Mouse (Mus musculus) heart, embryonic 13.5 days (tissue): Measurements from ENCODE around the gene Eras. TPM values are rescaled to one million over a fixed set of nuclear protein-coding genes. Genes with fewer than 3 reads are reported as not detected.
"Not testable (repeated sequence)": the region's sequence is repeated elsewhere in the genome, so short reads cannot be mapped to it uniquely, and the experiment has no call there.

Experiments
- ATAC-seq: fragments of 200-750 bp; cut with Nextera tagmentation; 2 replicates; pipeline ENCODE4 v1.8.0; 2017; ENCODE audit warnings: moderate TSS enrichment; ENCODE audit not compliant: insufficient number of reproducible peaks, low FRiP score, low TSS enrichment; ENCODE audit errors: extremely low read depth
- H3K27ac ChIP-seq: fragments of 300-500 bp; sonication (generic); replicated peaks from 2 replicates; pipeline ENCODE4 v1.5.1; 2015; ENCODE audit warnings: moderate library complexity, mild to moderate bottlenecking, inconsistent platforms
- H3K27me3 ChIP-seq: fragments of 300-500 bp; sonication (generic); replicated peaks from 2 replicates; pipeline ENCODE4 v1.6.1; 2015; ENCODE audit warnings: mild to moderate bottlenecking, inconsistent platforms
- H3K36me3 ChIP-seq: fragments of 300-500 bp; sonication (generic); 2 replicates; pipeline ENCODE4 v1.6.1; 2015; ENCODE audit warnings: mild to moderate bottlenecking, inconsistent platforms
- H3K4me1 ChIP-seq: fragments of 300-500 bp; sonication (generic); 2 replicates; pipeline ENCODE4 v1.6.1; 2015; ENCODE audit warnings: inconsistent platforms
- H3K4me2 ChIP-seq: fragments of 300-500 bp; sonication (generic); 2 replicates; pipeline ENCODE4 v1.6.1; 2015; ENCODE audit warnings: inconsistent platforms, mild to moderate bottlenecking, moderate library complexity
- H3K4me3 ChIP-seq: fragments of 300-500 bp; sonication (generic); 2 replicates; pipeline ENCODE4 v1.5.1; 2015; ENCODE audit warnings: moderate library complexity, mild to moderate bottlenecking, inconsistent platforms
- H3K9ac ChIP-seq: fragments of 300-500 bp; sonication (generic); 2 replicates; pipeline ENCODE4 v1.6.1; 2015; ENCODE audit warnings: inconsistent platforms, mild to moderate bottlenecking, moderate library complexity
- H3K9me3 ChIP-seq: fragments of 300-500 bp; sonication (generic); 2 replicates; pipeline ENCODE4 v1.6.1; 2016; ENCODE audit warnings: inconsistent platforms
- WGBS: fragments of 180-500 bp; shearing (Covaris S2); methylation state at CpG from one replicate; pipeline ENCODE4 v1.1.7; 2015; ENCODE audit warnings: mixed read lengths; 5-methylcytosine and 5-hydroxymethylcytosine counted together
- polyA plus RNA-seq: library from polyadenylated mRNA; unstranded; fragments of >200 nt; fragmentation: Nextera tagmentation; extraction: Ambion mirVana; gene quantifications from 2 replicates; pipeline ENCODE4 v1.2.1, GENCODE M21; 2015

The Eras gene
- polyA plus RNA-seq, 1 experiment from 2014 or later = not detected

GRCm38 (mm10) chrX:7947108-7947899, 18.9 kb upstream of the Eras start, which contains the start of gene Hdac6:
Hdac6 (minus strand) TSS chrX:7947889.
- peak within 1 kb of the TSS; percentile 67 for H3K27ac ChIP-seq
- WGBS = 9% methylated on average over 36 of the region's 37 CpGs
- no peak for ATAC-seq
- H3K4me2 ChIP-seq = peak within 1 kb of the TSS; percentile 69
- peak within 1 kb of the TSS; percentile 62 for H3K4me3 ChIP-seq
- H3K9ac ChIP-seq = peak within 1 kb of the TSS; percentile 79
- peaks cover 4% of the 10 kb centered on the region for H3K4me1 ChIP-seq
- H3K36me3 ChIP-seq = peaks cover 8% of the 10 kb centered on the region; the same call in 1 of the 2 replicates
- H3K27me3 ChIP-seq = no peaks in the 10 kb centered on the region
- no peaks in the 10 kb centered on the region for H3K9me3 ChIP-seq

- Histone ChIP-seq H3K4me1 (peaks cover 4% of the 10 kb centered on the region), H3K9me3 (no peaks in the 10 kb centered on the region), H3K4me2 (no peak overlapping the region), H3K9ac (no peak overlapping the region), H3K36me3 (peaks cover 18% of the 10 kb centered on the region), H3K4me3 (no peak overlapping the region), H3K27me3 (no peaks in the 10 kb centered on the region), H3K27ac (no peak overlapping the region)
- ATAC-seq = no peak
- WGBS = 83% methylated on average over 8 of the region's 8 CpGs
Observed at GRCm38 (mm10) chrX:7945618-7946017, 17.2 kb upstream of the Eras start.

GRCm38 (mm10) chrX:7937667-7938066, 9.3 kb upstream of the Eras start:
- H3K27ac ChIP-seq = no peak overlapping the region
- ATAC-seq = no peak
- peaks cover 62% of the 10 kb centered on the region for H3K36me3 ChIP-seq
- H3K4me2 ChIP-seq = no peak overlapping the region
- no peaks in the 10 kb centered on the region for H3K27me3 ChIP-seq
- no peak overlapping the region for H3K9ac ChIP-seq
- H3K4me1 ChIP-seq = no peaks in the 10 kb centered on the region
- H3K4me3 ChIP-seq = no peak overlapping the region
- H3K9me3 ChIP-seq = no peaks in the 10 kb centered on the region
- 94% methylated on average over 6 of the region's 6 CpGs for WGBS

- Histone ChIP-seq H3K9ac (no peak overlapping the region), H3K4me1 (no peaks in the 10 kb centered on the region), H3K27me3 (no peaks in the 10 kb centered on the region), H3K9me3 (no peaks in the 10 kb centered on the region), H3K27ac (no peak overlapping the region), H3K4me3 (no peak overlapping the region), H3K4me2 (no peak overlapping the region), H3K36me3 (peaks cover 66% of the 10 kb centered on the region)
- no peak for ATAC-seq
- WGBS = 47% methylated on average over 11 of the region's 11 CpGs
Observed at GRCm38 (mm10) chrX:7936874-7937273, 8.5 kb upstream of the Eras start.

GRCm38 (mm10) chrX:7927116-7927515, 1.3 kb downstream of the Eras start:
- Histone ChIP-seq H3K27me3 (peaks cover 76% of the 10 kb centered on the region), H3K9ac (no peak overlapping the region), H3K4me3 (0 out of 2 replicates have a peak overlapping the region, but pooled peaks have one; percentile 14), H3K4me1 (0 out of 2 replicates have a peak, but pooled peaks cover 8% of the 10 kb centered on the region), H3K27ac (no peak overlapping the region), H3K9me3 (no peaks in the 10 kb centered on the region), H3K4me2 (peak overlapping the region; percentile 31), H3K36me3 (peaks cover 22% of the 10 kb centered on the region)
- WGBS = 19% methylated on average over 10 of the region's 10 CpGs
- ATAC-seq = no peak

- no peak overlapping the region for H3K27ac ChIP-seq
- H3K9ac ChIP-seq = no peak overlapping the region
- 57% methylated on average over 6 of the region's 6 CpGs for WGBS
- no peaks in the 10 kb centered on the region for H3K9me3 ChIP-seq
- 0 out of 2 replicates have a peak, but pooled peaks cover 11% of the 10 kb centered on the region for H3K4me1 ChIP-seq
- ATAC-seq = no peak
- peaks cover 13% of the 10 kb centered on the region for H3K36me3 ChIP-seq
- H3K4me3 ChIP-seq = no peak overlapping the region
- no peak overlapping the region for H3K4me2 ChIP-seq
- H3K27me3 ChIP-seq = peaks cover 84% of the 10 kb centered on the region
Observed at GRCm38 (mm10) chrX:7926266-7926665, 2.1 kb downstream of the Eras start.

GRCm38 (mm10) chrX:7922032-7922431, 6.4 kb downstream of the Eras start:
- H3K9me3 ChIP-seq = no peaks in the 10 kb centered on the region
- ATAC-seq = no peak
- peak overlapping the region; percentile 62 for H3K4me2 ChIP-seq
- no peaks in the 10 kb centered on the region for H3K36me3 ChIP-seq
- H3K9ac ChIP-seq = no peak overlapping the region
- 5% methylated on average over 32 of the region's 48 CpGs for WGBS
- peaks cover 87% of the 10 kb centered on the region for H3K27me3 ChIP-seq
- H3K4me3 ChIP-seq = peak overlapping the region; percentile 40
- 0 out of 2 replicates have a peak, but pooled peaks cover 11% of the 10 kb centered on the region for H3K4me1 ChIP-seq
- no peak overlapping the region for H3K27ac ChIP-seq

- peak within 1 kb of the TSS; percentile 55 for H3K4me2 ChIP-seq
- no peaks in the 10 kb centered on the region for H3K36me3 ChIP-seq
- no peaks in the 10 kb centered on the region for H3K9me3 ChIP-seq
- H3K4me1 ChIP-seq = 0 out of 2 replicates have a peak, but pooled peaks cover 11% of the 10 kb centered on the region
- no peak within 1 kb of the TSS for H3K27ac ChIP-seq
- ATAC-seq = no peak
- no peak within 1 kb of the TSS for H3K9ac ChIP-seq
- 6% methylated on average over 23 of the region's 40 CpGs for WGBS
- peaks cover 66% of the 10 kb centered on the region for H3K27me3 ChIP-seq
- peak within 1 kb of the TSS; percentile 31; the same call in 1 of the 2 replicates for H3K4me3 ChIP-seq
Observed at GRCm38 (mm10) chrX:7919601-7920383, 8.6 kb downstream of the Eras start, which contains the start of gene Pcsk1n. Pcsk1n (plus strand) TSS chrX:7919822.

GRCm38 (mm10) chrX:7917960-7918359, 10.4 kb downstream of the Eras start:
- not testable (repeated sequence) for H3K9me3 ChIP-seq, H3K4me3 ChIP-seq, H3K4me2 ChIP-seq, H3K9ac ChIP-seq, H3K36me3 ChIP-seq, ATAC-seq, H3K27ac ChIP-seq
- Histone ChIP-seq H3K27me3 (peaks cover 48% of the 10 kb centered on the region), H3K4me1 (0 out of 2 replicates have a peak, but pooled peaks cover 11% of the 10 kb centered on the region)
- 65% methylated on average over 6 of the region's 6 CpGs for WGBS

GRCm38 (mm10) chrX:7915669-7916068, 12.7 kb downstream of the Eras start:
- H3K36me3 ChIP-seq, H3K27ac ChIP-seq, H3K4me3 ChIP-seq, H3K4me1 ChIP-seq, H3K4me2 ChIP-seq, H3K9me3 ChIP-seq, H3K9ac ChIP-seq, ATAC-seq: not testable (repeated sequence)
- 8% methylated on average over 3 of the region's 3 CpGs for WGBS
- peaks cover 25% of the 10 kb centered on the region for H3K27me3 ChIP-seq

- Histone ChIP-seq H3K9me3 (no peaks in the 10 kb centered on the region), H3K4me2 (no peak overlapping the region), H3K4me3 (no peak overlapping the region), H3K27me3 (no peaks in the 10 kb centered on the region), H3K9ac (no peak overlapping the region), H3K27ac (no peak overlapping the region), H3K4me1 (no peaks in the 10 kb centered on the region), H3K36me3 (peaks cover 12% of the 10 kb centered on the region)
- no peak for ATAC-seq
- WGBS = 59% methylated on average over 6 of the region's 6 CpGs
Observed at GRCm38 (mm10) chrX:7910473-7910872, 17.9 kb downstream of the Eras start.
